Mouse (Mus musculus) myocyte (in vitro differentiated cells): ENCODE data around the gene Mansc1. TPM values are rescaled to one million over a fixed set of nuclear protein-coding genes. Genes with fewer than 3 reads are reported as not detected.
A peak's percentile ranks its signal among the peaks of the same experiment; 100 is the strongest.
"Not testable (repeated sequence)": the region's sequence is repeated elsewhere in the genome, so short reads cannot be mapped to it uniquely, and the experiment has no call there.

Experiments used
- H3K27me3 ChIP-seq: one replicate; pipeline ENCODE4 v1.6.1; 2011; ENCODE audit not compliant: control insufficient read depth, insufficient read depth, insufficient read length
- H3K36me3 ChIP-seq: one replicate; pipeline ENCODE4 v1.6.1; 2011; ENCODE audit not compliant: control insufficient read depth, insufficient read depth
- H3K4me2 ChIP-seq: one replicate; pipeline ENCODE4 v1.6.1; 2011; ENCODE audit warnings: low read depth, control low read depth
- H3K4me3 ChIP-seq: one replicate; pipeline ENCODE4 v1.5.1; 2011; ENCODE audit warnings: mild to moderate bottlenecking, control low read depth, moderate library complexity
- H3K79me2 ChIP-seq: one replicate; pipeline ENCODE4 v1.6.1; 2011; ENCODE audit not compliant: control insufficient read depth, insufficient read depth
- H3ac ChIP-seq: one replicate; pipeline ENCODE4 v1.6.1; 2011; ENCODE audit not compliant: control insufficient read depth, insufficient read length
- CEBPB ChIP-seq: IDR thresholded peaks from 2 replicates; pipeline ENCODE4 v1.6.1; 2011; ENCODE audit warnings: mild to moderate bottlenecking, moderate library complexity; ENCODE audit not compliant: poor library complexity, insufficient read depth, severe bottlenecking
- E2F4 ChIP-seq: IDR thresholded peaks from one replicate; pipeline ENCODE4 v1.6.1; 2011; ENCODE audit warnings: mild to moderate bottlenecking, control low read depth, moderate library complexity; ENCODE audit not compliant: insufficient read depth
- MAX ChIP-seq: IDR thresholded peaks from one replicate; pipeline ENCODE4 v1.6.1; 2011; ENCODE audit warnings: low read depth, mild to moderate bottlenecking, control low read depth
- MYOD1 ChIP-seq, 3 experiments: IDR thresholded peaks; one replicate each; pipeline ENCODE4 v1.6.1; 2011; ENCODE audit warnings: control low read depth in 2 of 3, low read depth in 2 of 3, mild to moderate bottlenecking in 2 of 3, moderate library complexity in 1 of 3; ENCODE audit not compliant: insufficient read length in 2 of 3, control insufficient read depth in 1 of 3
- MYOG ChIP-seq, 3 experiments: IDR thresholded peaks; one replicate each; pipeline ENCODE4 v1.6.1; 2011; ENCODE audit warnings: control low read depth in 2 of 3, low read depth in 2 of 3, mild to moderate bottlenecking in 2 of 3; ENCODE audit not compliant: insufficient read length in 2 of 3, control insufficient read depth in 1 of 3, insufficient read depth in 1 of 3
- POLR2A ChIP-seq: IDR thresholded peaks from one replicate; pipeline ENCODE4 v1.6.1; 2011; ENCODE audit warnings: low read depth, mild to moderate bottlenecking, control low read depth, moderate library complexity; ENCODE audit not compliant: insufficient read length
- POLR2AphosphoS2 ChIP-seq: IDR thresholded peaks from one replicate; pipeline ENCODE4 v1.6.1; 2011; ENCODE audit warnings: low read depth, control low read depth; ENCODE audit not compliant: insufficient read length
- REST ChIP-seq: IDR thresholded peaks from one replicate; pipeline ENCODE4 v1.6.1; 2011; ENCODE audit warnings: mild to moderate bottlenecking, control low read depth, moderate library complexity; ENCODE audit not compliant: insufficient read depth, insufficient read length
- SRF ChIP-seq: IDR thresholded peaks from one replicate; pipeline ENCODE4 v1.6.1; 2011; ENCODE audit warnings: low read depth; ENCODE audit not compliant: control insufficient read depth, insufficient read length
- TCF12 ChIP-seq: IDR thresholded peaks from one replicate; pipeline ENCODE4 v1.6.1; 2011; ENCODE audit warnings: mild to moderate bottlenecking, control low read depth; ENCODE audit not compliant: poor library complexity, insufficient read depth, severe bottlenecking
- TCF3 ChIP-seq: IDR thresholded peaks from one replicate; pipeline ENCODE4 v1.6.1; 2011; ENCODE audit warnings: low read depth, control low read depth; ENCODE audit not compliant: insufficient read length
- USF1 ChIP-seq: IDR thresholded peaks from one replicate; pipeline ENCODE4 v1.6.1; 2011; ENCODE audit warnings: low read depth, mild to moderate bottlenecking, control low read depth, moderate library complexity
- polyA plus RNA-seq: library from polyadenylated mRNA; unstranded; fragments of >200 nt; fragmentation: generic; extraction: Trizol; gene quantifications from one replicate; pipeline ENCODE4 v1.2.1, GENCODE M21; 2012; ENCODE audit warnings: missing spikeins

Mansc1 gene
- polyA plus RNA-seq, result not detected

GRCm38 (mm10) chr6:134631947-134632687 lies at the start of gene Mansc1:
TSS of gene Mansc1 (minus strand) at chr6:134632488.
- Histone ChIP-seq H3K27me3 (no peaks in the 10 kb centered on the region), H3K4me2 (no peak within 1 kb of the TSS), H3ac (no peak within 1 kb of the TSS), H3K4me3 (no peak within 1 kb of the TSS), H3K36me3 (no peaks in the 10 kb centered on the region), H3K79me2 (no peaks in the 10 kb centered on the region)
- no peak for TF ChIP-seq SRF
- TF ChIP-seq TCF3, result no peak
- no peak for TF ChIP-seq POLR2A
- no peak for TF ChIP-seq TCF12
- no peak for TF ChIP-seq MAX
- TF ChIP-seq CEBPB, result no peak
- no peak for TF ChIP-seq REST
- TF ChIP-seq MYOG (IDR thresholded peaks at IDR 0.05; ENCODE audit: control insufficient read depth in 1 of 3, insufficient read depth in 1 of 3, insufficient read length in 2 of 3, low read depth in 2 of 3), result no peak
- no peak for TF ChIP-seq USF1
- no peak for TF ChIP-seq POLR2AphosphoS2
- no peak for TF ChIP-seq E2F4
- no peak for TF ChIP-seq MYOD1 (IDR thresholded peaks at IDR 0.05; ENCODE audit: control insufficient read depth in 1 of 3, insufficient read length in 2 of 3, low read depth in 2 of 3)

GRCm38 (mm10) chr6:134679330-134679729 lies 47.0 kb upstream of the Mansc1 start:
- H3K27me3 ChIP-seq, H3K4me2 ChIP-seq: not testable (repeated sequence)

GRCm38 (mm10) chr6:134678037-134678436 lies 45.7 kb upstream of the Mansc1 start:
- Histone ChIP-seq H3K27me3 (no peaks in the 10 kb centered on the region), H3K79me2 (no peaks in the 10 kb centered on the region), H3K4me2 (no peak overlapping the region), H3ac (no peak overlapping the region), H3K4me3 (no peak overlapping the region), H3K36me3 (no peaks in the 10 kb centered on the region)
- TF ChIP-seq MYOG (IDR thresholded peaks at IDR 0.05; ENCODE audit: control insufficient read depth in 1 of 3, insufficient read depth in 1 of 3, insufficient read length in 2 of 3, low read depth in 2 of 3) (no peak), POLR2AphosphoS2 (no peak), POLR2A (no peak), TCF12 (no peak), USF1 (no peak), REST (no peak), TCF3 (no peak), MAX (no peak), SRF (no peak), E2F4 (no peak), MYOD1 (IDR thresholded peaks at IDR 0.05; ENCODE audit: control insufficient read depth in 1 of 3, insufficient read length in 2 of 3, low read depth in 2 of 3) (no peak), CEBPB (no peak)

More at GRCm38 (mm10) chr6:134679330-134679729, 47.0 kb upstream of the Mansc1 start:
- H3K4me3 ChIP-seq, H3ac ChIP-seq, H3K36me3 ChIP-seq, H3K79me2 ChIP-seq: not testable (repeated sequence)

- Histone ChIP-seq H3K4me2 (no peak overlapping the region), H3K4me3 (no peak overlapping the region), H3K36me3 (no peaks in the 10 kb centered on the region), H3K79me2 (no peaks in the 10 kb centered on the region), H3K27me3 (no peaks in the 10 kb centered on the region), H3ac (no peak overlapping the region)
- no peak for TF ChIP-seq TCF12
- no peak for TF ChIP-seq MAX
- TF ChIP-seq USF1, result no peak
- TF ChIP-seq POLR2A, result no peak
Observed at GRCm38 (mm10) chr6:134677504-134677903, 45.2 kb upstream of the Mansc1 start.

GRCm38 (mm10) chr6:134673712-134674111 lies 41.4 kb upstream of the Mansc1 start:
- not testable (repeated sequence) for H3K27me3 ChIP-seq, H3ac ChIP-seq, H3K4me2 ChIP-seq, H3K4me3 ChIP-seq, H3K79me2 ChIP-seq, H3K36me3 ChIP-seq

- Histone ChIP-seq H3K36me3 (no peaks in the 10 kb centered on the region), H3ac (no peak overlapping the region), H3K79me2 (no peaks in the 10 kb centered on the region), H3K27me3 (no peaks in the 10 kb centered on the region), H3K4me2 (peak overlapping the region; percentile 44), H3K4me3 (no peak overlapping the region)
- no peak for TF ChIP-seq POLR2A
- no peak for TF ChIP-seq TCF3
- no peak for TF ChIP-seq POLR2AphosphoS2
- TF ChIP-seq MAX, result no peak
- TF ChIP-seq USF1, result no peak
- no peak for TF ChIP-seq TCF12
- TF ChIP-seq MYOD1 (IDR thresholded peaks at IDR 0.05; ENCODE audit: control insufficient read depth in 1 of 3, insufficient read length in 2 of 3, low read depth in 2 of 3), result no peak
- TF ChIP-seq CEBPB, result no peak
- no peak for TF ChIP-seq MYOG (IDR thresholded peaks at IDR 0.05; ENCODE audit: control insufficient read depth in 1 of 3, insufficient read depth in 1 of 3, insufficient read length in 2 of 3, low read depth in 2 of 3)
- TF ChIP-seq SRF, result no peak
- no peak for TF ChIP-seq REST
- no peak for TF ChIP-seq E2F4
Observed at GRCm38 (mm10) chr6:134670881-134671411, 38.7 kb upstream of the Mansc1 start.
